ENCODE assay signal across 9 mouse cellular contexts in the genomic region with DNA sequence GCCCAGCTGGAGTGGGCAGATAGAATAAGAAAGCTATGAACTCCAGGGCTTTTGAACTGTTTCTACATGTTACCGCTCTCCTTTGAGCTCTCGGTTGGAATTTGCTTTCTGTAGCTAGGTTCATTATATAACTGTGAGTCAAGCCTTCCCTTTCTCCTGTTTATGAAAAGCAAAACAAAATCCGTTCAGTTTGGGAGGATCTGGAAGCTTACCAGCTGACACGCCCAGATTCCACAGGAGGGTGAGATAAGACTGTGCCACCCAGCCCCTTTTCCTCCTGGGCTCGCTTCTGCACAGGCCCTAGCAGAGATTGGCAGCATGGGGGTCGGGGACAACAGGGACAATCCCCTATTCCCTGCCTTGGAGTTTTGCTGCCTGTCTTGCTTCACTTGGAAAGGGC. TPM values are rescaled to one million over a fixed set of nuclear protein-coding genes. Genes with fewer than 3 reads are reported as not detected.
A peak's percentile ranks its signal among the peaks of the same experiment; 100 is the strongest.
DNase-seq lines count a peak whose midpoint lies in the region; ATAC-seq and TF ChIP-seq lines count a peak whose summit lies in the region.
"Had no signal": no experiment of that assay in that cellular context is flagged by ENCODE, and none has a peak within 500 bp of the region (broad histone marks: within the 10 kb centered on the region; RNA-seq: fewer than 3 reads in every experiment).

No protein-coding gene starts in this region.

- H3K4me2 ChIP-seq in lung, embryonic 14.5 days, result no peak overlapping the region
- H3K4me2 ChIP-seq in neural tube, embryonic 15.5 days, result no peak overlapping the region

- no peak overlapping the region for H3K27ac ChIP-seq in lung, embryonic 14.5 days (ENCODE audit: low read depth)
- H3K27ac ChIP-seq in neural tube, embryonic 15.5 days (replicated peaks), result no peak overlapping the region; the same call in 1 of the 2 replicates

- DNase-seq in kidney, adult 8-10 months, result peak; percentile 42 to 60
- no peak for DNase-seq in kidney, postnatal 14 days
- DNase-seq in 3134 (ENCODE audit: extremely low read depth, insufficient read length, low spot score) (peak; percentile 41), NIH3T3 (ENCODE audit: low read depth) (peak; percentile 78)
- peak; percentile 46 for DNase-seq in lung, embryonic 14.5 days
- DNase-seq in embryo, embryonic 10.5 days (ENCODE audit: low spot score), result no peak
- DNase-seq in spleen, postnatal 4 days (ENCODE audit: low spot score in 2 of 2), result no peak
- DNase-seq: cerebellum, adult 11 months had no signal

- peak; percentile 11; the same call in 1 of the 2 replicates for ATAC-seq in lung, embryonic 14.5 days (ENCODE audit: insufficient read depth)
- no peak for ATAC-seq in neural tube, embryonic 15.5 days (ENCODE audit: low FRiP score)

- H3K9ac ChIP-seq in lung, embryonic 14.5 days, result no peak overlapping the region
- no peak overlapping the region for H3K9ac ChIP-seq in neural tube, embryonic 15.5 days (replicated peaks)

- H3K4me3 ChIP-seq in lung, embryonic 14.5 days (ENCODE audit: low read depth, low read length), result no peak overlapping the region
- no peak overlapping the region for H3K4me3 ChIP-seq in neural tube, embryonic 15.5 days (replicated peaks)

- no peak for TF ChIP-seq CTCF in lung, embryonic 14.5 days (IDR thresholded peaks at IDR 0.05; ENCODE audit: low read depth)

- WGBS in lung, embryonic 14.5 days, result 32% methylated on average over 6 of the region's 6 CpGs
- WGBS in neural tube, embryonic 15.5 days, result 60% methylated on average over 6 of the region's 6 CpGs

- no peaks in the 10 kb centered on the region for H3K9me3 ChIP-seq in lung, embryonic 14.5 days (ENCODE audit: low read depth, low read length)
- no peaks in the 10 kb centered on the region for H3K9me3 ChIP-seq in neural tube, embryonic 15.5 days (replicated peaks)

- 0 out of 2 replicates have a peak, but pooled peaks cover 7% of the 10 kb centered on the region for H3K4me1 ChIP-seq in lung, embryonic 14.5 days (ENCODE audit: insufficient read depth)
- H3K4me1 ChIP-seq in neural tube, embryonic 15.5 days, result peaks cover 8% of the 10 kb centered on the region

- no peaks in the 10 kb centered on the region for H3K27me3 ChIP-seq in lung, embryonic 14.5 days (ENCODE audit: insufficient read depth, low read length)
- H3K27me3 ChIP-seq in neural tube, embryonic 15.5 days (replicated peaks), result no peaks in the 10 kb centered on the region

- no peaks in the 10 kb centered on the region for H3K36me3 ChIP-seq in lung, embryonic 14.5 days (ENCODE audit: insufficient read depth)
- no peaks in the 10 kb centered on the region for H3K36me3 ChIP-seq in neural tube, embryonic 15.5 days

RNA-seq across cellular contexts. Expression of a gene that starts 30.5 kb away (rescaled TPM):
- 16.2 and 18.5 TPM in 2 replicates for polyA plus RNA-seq in lung, embryonic 14.5 days (2014; fragmentation: Nextera tagmentation; extraction: Ambion mirVana)
- polyA plus RNA-seq in neural tube, embryonic 15.5 days (2015; fragmentation: Nextera tagmentation; extraction: Ambion mirVana), result 12.6 and 14.7 TPM in 2 replicates

Comparison
In these comparisons a context has a peak if more than half of its experiments do, and no peak if none do; other contexts are left out.
1. DNase-seq: peak in kidney, adult 8-10 months (2 of 2), 3134 (single experiment), NIH3T3 (single experiment) and lung, embryonic 14.5 days (single experiment); none in kidney, postnatal 14 days (single experiment), embryo, embryonic 10.5 days (single experiment) and spleen, postnatal 4 days (0 of 2).